Mouse (Mus musculus): Measurements from ENCODE around the gene Phldb2.

Phldb2 gene

GRCm38 (mm10) chr16:45890471-45891200 is 62.8 kb downstream of the Phldb2 start:
- no peak for DNase-seq (ENCODE audit: low spot score)

- no peak for DNase-seq (ENCODE audit: low spot score)
Observed at GRCm38 (mm10) chr16:45889636-45890035, 63.8 kb downstream of the Phldb2 start.

GRCm38 (mm10) chr16:45886599-45886998 is 66.8 kb downstream of the Phldb2 start:
- DNase-seq (ENCODE audit: low spot score), result no peak

- no peak for DNase-seq (ENCODE audit: low spot score)
Observed at GRCm38 (mm10) chr16:45884194-45884593, 69.2 kb downstream of the Phldb2 start.

- no peak for DNase-seq (ENCODE audit: low spot score)
Observed at GRCm38 (mm10) chr16:45881177-45881832, 72.1 kb downstream of the Phldb2 start.

- no peak for DNase-seq (ENCODE audit: low spot score)
Observed at GRCm38 (mm10) chr16:45880101-45880751, 73.2 kb downstream of the Phldb2 start.

- no peak for DNase-seq (ENCODE audit: low spot score)
Observed at GRCm38 (mm10) chr16:45877739-45878138, 75.7 kb downstream of the Phldb2 start.

- DNase-seq (ENCODE audit: low spot score), result no peak
Observed at GRCm38 (mm10) chr16:45877171-45877570, 76.2 kb downstream of the Phldb2 start.

- no peak for DNase-seq (ENCODE audit: low spot score)
Observed at GRCm38 (mm10) chr16:45873397-45873796, 80.0 kb downstream of the Phldb2 start.

GRCm38 (mm10) chr16:45871286-45871976 is 82.0 kb downstream of the Phldb2 start:
- no peak for DNase-seq (ENCODE audit: low spot score)

- no peak for DNase-seq (ENCODE audit: low spot score)
Observed at GRCm38 (mm10) chr16:45870651-45871050, 82.7 kb downstream of the Phldb2 start.

- DNase-seq (ENCODE audit: low spot score), result no peak
Observed at GRCm38 (mm10) chr16:45869044-45869443, 84.4 kb downstream of the Phldb2 start.

- no peak for DNase-seq (ENCODE audit: low spot score)
Observed at GRCm38 (mm10) chr16:45857277-45857863, 96.0 kb downstream of the Phldb2 start.

GRCm38 (mm10) chr16:45854499-45854898 is 98.9 kb downstream of the Phldb2 start:
- DNase-seq (ENCODE audit: low spot score), result no peak

- no peak for DNase-seq (ENCODE audit: low spot score)
Observed at GRCm38 (mm10) chr16:45849045-45849444, 104.4 kb downstream of the Phldb2 start.

GRCm38 (mm10) chr16:45844875-45845274 is 108.5 kb downstream of the Phldb2 start:
- no peak for DNase-seq (ENCODE audit: low spot score)

- no peak for DNase-seq (ENCODE audit: low spot score)
Observed at GRCm38 (mm10) chr16:45844049-45844780, 109.2 kb downstream of the Phldb2 start.

- no peak for DNase-seq (ENCODE audit: low spot score)
Observed at GRCm38 (mm10) chr16:45843351-45843891, 110.0 kb downstream of the Phldb2 start.

GRCm38 (mm10) chr16:45842440-45842839 is 111.0 kb downstream of the Phldb2 start:
- DNase-seq (ENCODE audit: low spot score), result no peak

- DNase-seq (ENCODE audit: low spot score), result no peak
Observed at GRCm38 (mm10) chr16:45841806-45842205, 111.6 kb downstream of the Phldb2 start.

- DNase-seq (ENCODE audit: low spot score), result no peak
Observed at GRCm38 (mm10) chr16:45841016-45841415, 112.4 kb downstream of the Phldb2 start.
